39 mouse cellular contexts compared by ENCODE assay signal in the genomic region with DNA sequence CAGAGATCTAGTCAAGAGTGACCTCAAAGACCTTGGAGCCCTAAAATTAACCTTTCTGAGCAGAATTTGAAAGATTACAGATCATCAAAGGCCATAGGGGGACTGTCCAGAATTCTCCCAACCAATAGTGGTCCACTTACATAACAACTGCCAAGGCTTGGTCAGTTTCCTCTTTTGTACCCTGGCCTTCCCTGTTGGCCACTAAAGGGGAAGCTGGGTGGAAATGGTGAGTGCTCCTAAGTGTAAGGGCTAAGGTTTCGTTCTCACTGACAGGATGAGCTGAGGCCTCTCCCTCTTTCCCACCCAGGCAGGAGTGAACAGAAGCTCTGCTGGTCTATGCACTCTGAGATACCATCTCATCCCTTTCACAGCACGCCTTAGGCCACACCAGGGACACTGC. TPM values are rescaled to one million over a fixed set of nuclear protein-coding genes. Genes with fewer than 3 reads are reported as not detected.
"Had no signal": no experiment of that assay in that cellular context is flagged by ENCODE, and none has a peak within 500 bp of the region (broad histone marks: within the 10 kb centered on the region; RNA-seq: fewer than 3 reads in every experiment).

No protein-coding gene starts in this region.

- H3K36me3 ChIP-seq: heart, embryonic 10.5 days; heart, embryonic 12.5 days; heart, embryonic 13.5 days; heart, embryonic 15.5 days; hindbrain, embryonic 12.5 days; hindbrain, embryonic 13.5 days; hindbrain, embryonic 15.5 days; intestine, embryonic 15.5 days; kidney, embryonic 15.5 days had no signal

- H3K4me3 ChIP-seq: heart, embryonic 10.5 days; heart, embryonic 12.5 days; heart, embryonic 13.5 days; heart, embryonic 15.5 days; hindbrain, embryonic 12.5 days; hindbrain, embryonic 13.5 days; hindbrain, embryonic 15.5 days; intestine, embryonic 15.5 days; kidney, embryonic 15.5 days; layer of hippocampus, adult 2 months had no signal

- ATAC-seq: hindbrain, embryonic 16.5 days; hindbrain, postnatal 0 days; inflammation-experienced regulatory T-cells, adult 6 months; intestine, embryonic 15.5 days; intestine, embryonic 16.5 days; intestine, postnatal 0 days had no signal

- H3K27ac ChIP-seq: heart, embryonic 10.5 days; heart, embryonic 13.5 days; heart, embryonic 15.5 days; hindbrain, embryonic 12.5 days; hindbrain, embryonic 13.5 days; hindbrain, embryonic 14.5 days; hindbrain, embryonic 15.5 days; hindbrain, postnatal 0 days; intestine, embryonic 15.5 days; kidney, embryonic 15.5 days; kidney, postnatal 0 days; layer of hippocampus, adult 2 months had no signal

- H3K9me3 ChIP-seq: heart, embryonic 10.5 days; heart, embryonic 12.5 days; heart, embryonic 13.5 days; heart, embryonic 15.5 days; hindbrain, embryonic 12.5 days; hindbrain, embryonic 13.5 days; hindbrain, embryonic 15.5 days; intestine, embryonic 15.5 days; kidney, embryonic 15.5 days had no signal

- H3K4me1 ChIP-seq: heart, embryonic 10.5 days; heart, embryonic 12.5 days; heart, embryonic 13.5 days; heart, embryonic 15.5 days; hindbrain, embryonic 12.5 days; hindbrain, embryonic 13.5 days; hindbrain, embryonic 15.5 days; intestine, embryonic 15.5 days; kidney, embryonic 15.5 days had no signal

- DNase-seq: heart, postnatal 10 days; heart, postnatal 14 days; heart, postnatal 36 days; heart, postnatal 4 days; kidney, adult 11 months; kidney, adult 18-20 months; kidney, adult 2 months; kidney, adult 8-10 months; kidney, adult 9 months; kidney, postnatal 10 days; kidney, postnatal 14 days; kidney, postnatal 25 days; kidney, postnatal 36 days; kidney, postnatal 4 days; layer of hippocampus, adult 9-11 months; layer of hippocampus, postnatal 36 days had no signal

- H3K27me3 ChIP-seq: heart, embryonic 12.5 days; heart, embryonic 13.5 days; heart, embryonic 15.5 days; hindbrain, embryonic 12.5 days; hindbrain, embryonic 13.5 days; intestine, embryonic 15.5 days; kidney, embryonic 15.5 days had no signal

RNA-seq across cellular contexts. Expression of a gene that starts 33.5 kb away (rescaled TPM):
- total RNA-seq: heart, postnatal 25 days; hematopoietic stem cell, adult 5-6 weeks; layer of hippocampus, adult 18-20 months; layer of hippocampus, adult 2 months; layer of hippocampus, postnatal 10 days; layer of hippocampus, postnatal 14 days; layer of hippocampus, postnatal 36 days; left cerebral cortex, adult 18-20 months had no signal
- polyA plus RNA-seq: heart, embryonic 12.5 days; kidney, adult 2 months had no signal
